Mouse (Mus musculus): ENCODE results near the gene Sh2d5.

Sh2d5 gene

DNA sequence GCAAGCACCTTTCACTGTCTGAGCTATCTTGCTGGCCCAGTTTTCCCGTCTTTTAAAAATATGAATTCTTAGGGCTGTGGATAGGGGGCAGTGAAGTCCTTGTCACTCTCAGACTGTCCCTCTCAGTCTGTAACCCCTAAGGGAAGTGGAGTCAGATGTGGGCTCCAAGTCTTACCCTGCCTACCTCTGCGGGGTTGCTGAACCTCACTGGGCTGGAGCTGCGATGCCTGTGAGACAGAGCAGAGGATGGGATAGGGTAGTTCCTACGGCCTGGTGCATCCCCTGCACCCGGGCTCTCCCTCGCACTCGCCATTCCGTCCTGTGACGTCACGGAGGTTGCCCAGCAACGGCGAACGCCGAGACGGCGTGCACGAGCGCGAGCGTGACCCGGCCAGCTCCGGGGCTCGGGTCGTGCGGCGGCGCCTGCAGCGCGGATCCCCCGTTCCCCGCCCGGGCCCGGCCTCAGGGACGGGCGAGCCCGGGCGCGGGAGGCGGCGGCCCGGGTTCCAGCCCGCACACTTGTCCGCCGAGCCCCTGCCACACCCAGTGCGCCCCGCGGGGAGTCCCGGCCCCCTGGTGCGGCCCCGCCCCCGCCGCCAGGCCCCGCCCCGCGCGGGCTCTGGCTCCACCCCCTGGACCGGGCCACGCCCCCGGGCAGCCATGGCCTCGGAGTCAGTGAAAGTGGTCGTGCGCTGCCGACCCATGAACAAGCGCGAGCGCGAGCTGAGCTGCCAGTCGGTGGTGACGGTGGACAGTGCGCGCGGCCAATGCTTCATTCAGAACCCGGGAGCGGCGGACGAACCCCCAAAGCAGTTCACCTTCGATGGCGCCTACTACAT lies 11.9 kb downstream of the Sh2d5 start:
- DNase-seq: peak; percentile 83 to 86

DNA sequence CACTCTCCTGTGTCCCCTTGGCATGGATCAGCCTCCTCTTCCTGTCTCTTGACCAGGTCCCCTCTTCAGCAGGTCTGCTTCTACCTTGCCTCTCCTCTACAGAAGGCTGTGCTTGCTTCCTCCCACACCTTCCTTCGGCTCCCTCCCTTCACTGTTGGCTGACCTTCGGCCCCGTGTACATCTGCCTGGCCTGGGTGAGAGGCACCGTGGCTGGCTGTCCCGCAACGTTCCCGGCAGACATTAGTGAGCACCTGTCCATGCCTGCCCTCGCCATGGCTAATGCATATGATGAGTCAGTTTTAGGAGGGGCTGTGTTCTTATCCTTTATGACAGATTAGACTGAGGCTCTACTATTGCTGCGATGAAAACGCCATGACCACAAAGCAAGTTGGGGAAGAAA lies 17.7 kb downstream of the Sh2d5 start:
- DNase-seq: no peak

DNA sequence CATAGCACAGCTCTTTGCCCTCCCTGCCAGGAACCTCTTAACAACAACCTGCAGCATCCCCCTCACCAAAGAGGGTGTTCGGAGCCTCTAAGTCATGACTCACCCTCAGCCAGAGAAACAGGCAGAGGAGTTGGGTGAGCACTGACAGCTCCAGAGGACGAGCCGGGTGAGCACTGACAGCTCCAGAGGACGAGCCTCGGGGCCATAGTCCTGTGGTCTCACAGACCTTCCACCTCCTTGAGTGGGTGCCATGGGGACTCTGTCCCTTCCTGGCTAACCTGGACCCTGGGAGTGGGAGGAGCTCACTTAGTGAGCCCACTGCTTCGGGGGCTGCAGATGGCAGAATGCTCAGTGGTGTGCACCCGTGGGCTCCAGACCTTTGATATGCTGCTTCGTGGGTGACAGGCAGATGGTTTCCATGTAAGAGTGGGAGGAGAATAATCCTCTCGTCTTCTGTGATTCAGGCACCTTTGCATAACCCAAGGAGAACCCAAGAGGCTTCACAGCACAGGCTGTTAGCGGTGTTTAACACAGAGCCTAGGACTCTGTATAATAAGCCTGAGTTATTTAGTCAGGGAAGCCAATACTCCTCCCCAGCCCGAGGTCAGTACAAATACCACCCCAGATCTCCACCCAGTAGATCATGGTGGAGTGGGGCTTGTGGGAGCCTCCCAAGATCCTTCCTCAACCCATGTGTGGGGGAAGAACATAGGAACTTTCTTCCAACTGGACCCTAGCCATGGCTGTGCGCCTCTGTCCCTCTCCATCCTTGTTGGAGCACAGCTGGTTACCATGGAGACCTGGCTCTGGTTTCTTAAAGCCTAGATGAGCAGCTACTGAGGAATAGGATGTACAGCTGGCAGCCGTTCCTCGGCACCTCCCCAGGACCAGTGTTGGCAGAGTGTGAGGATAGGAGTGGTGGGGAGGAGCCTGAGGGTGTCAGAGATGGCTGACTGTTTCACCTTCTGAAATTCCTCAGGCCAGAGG lies 22.1 kb downstream of the Sh2d5 start:
- DNase-seq: no peak

DNA sequence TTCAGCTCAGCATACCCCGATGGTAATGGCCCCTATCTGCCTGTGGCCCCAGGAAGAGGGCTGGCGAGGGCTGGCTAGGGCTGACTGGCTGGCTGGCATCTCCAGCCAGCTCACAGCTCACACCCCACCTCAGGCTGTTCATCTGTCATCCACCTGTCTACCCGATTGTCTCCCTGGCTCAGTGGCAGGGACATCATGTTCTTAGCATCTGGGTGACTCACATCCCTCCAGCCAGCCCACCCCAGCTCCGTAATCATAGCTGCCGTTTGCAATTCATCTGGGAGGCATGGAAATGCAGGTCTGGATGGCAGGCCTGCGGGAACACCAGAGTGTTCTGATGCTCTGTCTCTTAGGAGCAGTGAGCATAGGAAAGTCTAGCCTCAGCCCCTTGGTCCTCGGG lies 28.1 kb downstream of the Sh2d5 start:
- no peak for DNase-seq

DNA sequence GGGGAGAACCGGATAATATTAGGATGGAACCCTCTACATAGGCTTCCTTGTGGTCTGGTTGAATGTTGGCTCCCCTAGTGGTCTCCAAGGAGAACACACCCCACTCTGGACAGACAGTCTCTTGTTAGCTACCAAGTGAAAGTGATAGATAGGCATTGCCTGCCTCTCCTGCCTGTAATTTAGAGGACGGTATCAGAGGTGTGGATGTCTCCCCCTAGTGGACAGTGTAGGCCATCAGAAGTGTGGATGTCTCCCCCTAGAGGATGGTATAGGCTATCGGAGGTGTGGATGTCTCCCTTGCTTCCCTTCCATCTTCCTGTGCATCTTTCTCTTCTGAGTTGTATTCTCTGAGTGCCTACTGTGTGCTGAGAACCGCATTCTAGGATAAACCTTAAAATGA lies 32.6 kb downstream of the Sh2d5 start:
- DNase-seq: peak; percentile 46 to 58

DNA sequence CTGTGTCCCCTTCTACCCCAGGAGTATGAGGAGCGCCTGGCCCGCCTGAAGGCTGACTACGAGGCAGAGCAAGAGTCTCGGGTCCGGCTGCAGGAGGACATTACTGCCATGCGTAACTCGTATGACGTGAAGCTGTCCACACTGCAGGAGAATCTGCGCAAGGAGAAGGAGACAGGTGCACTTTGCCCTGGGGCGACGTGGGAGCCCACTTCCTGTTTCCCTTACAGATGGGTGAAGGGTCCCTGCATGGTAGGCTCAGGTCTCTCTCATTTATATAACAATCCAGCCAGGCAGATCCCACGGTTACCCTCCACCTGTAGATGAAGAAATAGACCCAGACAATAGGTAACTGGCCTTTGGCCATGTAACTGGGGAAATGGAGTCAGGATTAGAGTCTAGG lies 36.2 kb downstream of the Sh2d5 start:
- no peak for DNase-seq

DNA sequence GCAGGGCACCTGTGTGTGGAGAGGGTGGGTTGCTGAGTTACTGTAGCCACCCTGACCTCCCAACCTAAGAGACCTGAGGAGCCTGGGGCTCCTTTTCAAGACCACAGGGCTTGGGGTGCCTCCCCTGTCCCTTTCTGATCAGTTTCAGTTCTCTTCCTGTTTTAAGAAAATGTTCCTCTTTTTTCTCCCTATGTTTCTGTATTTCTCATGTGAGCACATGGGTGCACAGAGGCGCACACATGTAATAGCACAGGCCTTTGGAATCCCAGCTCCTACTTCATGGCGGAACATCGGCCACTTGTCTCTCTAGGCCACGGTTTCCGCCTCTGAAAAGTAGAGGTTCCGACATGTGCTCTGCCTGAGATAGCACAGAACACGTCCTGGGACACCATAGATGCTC lies 38.5 kb downstream of the Sh2d5 start:
- DNase-seq: no peak

DNA sequence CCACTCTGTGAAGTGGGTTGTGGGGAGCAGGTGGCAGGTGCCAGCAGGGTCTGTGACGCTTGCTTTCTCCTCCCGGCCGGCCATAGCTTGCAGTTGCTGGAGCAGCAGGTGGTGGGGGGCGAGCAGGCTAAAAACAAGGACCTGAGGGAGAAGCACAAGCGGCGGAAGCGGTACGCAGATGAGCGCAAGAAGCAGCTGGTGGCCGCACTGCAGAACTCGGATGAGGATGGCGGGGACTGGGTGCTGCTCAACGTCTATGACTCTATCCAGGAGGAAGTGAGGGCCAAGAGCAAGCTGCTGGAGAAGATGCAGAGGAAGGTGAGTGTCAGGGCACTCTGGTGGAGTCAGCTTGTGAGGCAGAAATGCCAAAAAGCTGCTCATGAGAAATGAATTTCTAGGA lies 41.8 kb downstream of the Sh2d5 start:
- no peak for DNase-seq

DNA sequence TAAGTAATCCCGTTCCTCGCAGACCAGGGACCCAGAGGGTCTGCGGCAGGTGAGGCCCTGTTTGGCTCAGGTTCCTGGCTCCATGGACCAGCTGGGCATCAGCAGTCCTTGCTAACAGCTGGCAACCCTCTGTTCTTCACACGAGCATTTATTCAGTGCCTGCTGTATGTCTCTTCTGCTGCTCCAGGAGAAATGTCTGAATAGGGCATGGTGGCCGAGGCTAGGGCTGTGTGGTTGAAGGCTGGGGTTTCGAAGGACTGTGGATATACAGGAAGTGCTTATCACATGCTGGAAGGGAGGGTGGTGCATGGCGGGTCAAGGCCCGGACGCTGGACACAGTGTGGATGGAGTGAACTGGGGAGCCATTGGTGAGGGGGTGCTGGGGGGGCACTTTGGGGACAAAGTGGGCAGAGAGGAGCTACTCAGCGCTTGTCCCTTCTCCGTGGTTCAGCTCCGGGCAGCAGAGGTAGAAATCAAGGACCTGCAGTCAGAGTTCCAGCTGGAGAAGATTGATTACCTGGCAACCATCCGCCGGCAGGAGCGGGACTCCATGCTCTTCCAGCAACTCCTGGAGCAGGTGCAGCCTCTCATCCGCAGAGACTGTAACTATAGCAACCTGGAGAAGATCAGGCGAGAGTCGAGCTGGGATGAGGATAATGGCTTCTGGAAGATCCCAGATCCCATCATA lies 43.2 kb downstream of the Sh2d5 start:
- DNase-seq: no peak

DNA sequence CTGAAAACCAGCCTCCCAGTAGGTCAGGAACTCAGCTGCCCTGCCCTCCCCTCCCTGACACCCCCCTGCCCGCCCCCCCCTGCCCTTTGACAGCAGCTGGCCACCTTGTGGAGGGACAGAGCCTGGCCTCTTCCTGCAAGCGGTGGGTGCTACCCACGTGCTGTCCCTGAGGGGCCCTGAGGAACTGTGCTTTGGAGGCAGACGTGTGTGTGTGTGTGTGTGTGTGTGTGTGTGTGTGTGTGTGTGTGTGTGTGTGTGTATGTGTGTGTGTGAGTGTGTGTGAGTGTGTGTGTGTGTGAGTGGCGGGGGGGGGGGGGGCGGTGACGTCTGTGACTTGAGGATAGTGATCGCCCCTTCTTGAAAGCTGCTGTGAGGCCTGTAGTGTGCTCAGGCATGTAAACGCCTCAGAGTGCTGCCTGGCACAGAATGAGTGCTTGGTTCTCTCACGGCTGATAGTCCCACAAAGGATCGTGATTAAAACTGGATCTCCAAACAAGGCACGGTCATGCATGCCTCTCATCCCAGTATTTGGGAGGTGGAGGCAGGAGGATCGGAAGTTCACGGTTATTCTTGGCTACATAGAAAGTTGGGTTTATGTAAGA lies 43.8 kb downstream of the Sh2d5 start:
- DNase-seq: no peak

DNA sequence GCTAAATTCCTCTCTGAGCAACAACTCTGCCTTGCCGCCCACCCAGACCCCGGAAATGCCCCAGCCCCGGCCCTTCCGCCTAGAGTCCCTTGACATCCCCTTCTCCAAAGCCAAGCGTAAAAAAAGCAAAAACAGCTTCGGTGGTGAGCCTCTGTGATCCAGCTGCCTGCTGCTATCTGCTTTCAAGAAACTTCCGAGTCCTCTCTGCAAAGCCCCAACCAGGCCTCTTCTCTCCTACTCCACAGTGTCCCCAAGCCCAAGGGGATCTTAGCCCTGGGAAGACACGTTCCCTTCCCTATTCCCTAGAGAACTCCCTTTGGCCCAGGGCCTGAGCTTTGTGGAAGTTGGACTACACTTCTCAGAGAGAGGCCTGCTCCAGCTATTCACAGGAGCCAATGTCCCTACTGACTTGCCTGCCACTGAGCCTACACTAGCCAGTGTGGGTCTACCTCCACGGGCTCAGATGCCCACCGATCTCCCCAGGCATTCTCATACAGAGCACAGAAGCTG lies 51.1 kb downstream of the Sh2d5 start:
- no peak for DNase-seq

DNA sequence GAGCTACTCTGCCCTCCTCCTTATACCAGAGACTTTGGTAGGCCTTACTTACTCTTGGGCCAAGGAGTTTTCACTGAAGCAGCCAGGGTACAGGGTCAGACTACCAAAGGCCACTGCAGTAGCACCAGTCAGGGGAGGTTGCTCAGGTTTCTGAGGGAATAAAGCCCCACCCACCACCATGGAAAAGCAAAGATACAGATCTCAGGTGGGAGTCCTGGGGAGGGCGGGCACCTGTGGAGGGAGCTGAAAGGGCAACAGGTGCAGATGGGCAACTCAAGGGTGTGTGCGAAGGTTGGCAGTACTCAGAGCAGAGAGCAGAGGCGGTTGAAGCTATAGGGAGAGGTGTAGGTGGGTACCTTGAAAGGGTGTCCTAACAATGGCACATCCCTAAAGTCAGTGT lies 52.8 kb downstream of the Sh2d5 start:
- peak in 1 of 2 experiments; percentile 8 for DNase-seq

DNA sequence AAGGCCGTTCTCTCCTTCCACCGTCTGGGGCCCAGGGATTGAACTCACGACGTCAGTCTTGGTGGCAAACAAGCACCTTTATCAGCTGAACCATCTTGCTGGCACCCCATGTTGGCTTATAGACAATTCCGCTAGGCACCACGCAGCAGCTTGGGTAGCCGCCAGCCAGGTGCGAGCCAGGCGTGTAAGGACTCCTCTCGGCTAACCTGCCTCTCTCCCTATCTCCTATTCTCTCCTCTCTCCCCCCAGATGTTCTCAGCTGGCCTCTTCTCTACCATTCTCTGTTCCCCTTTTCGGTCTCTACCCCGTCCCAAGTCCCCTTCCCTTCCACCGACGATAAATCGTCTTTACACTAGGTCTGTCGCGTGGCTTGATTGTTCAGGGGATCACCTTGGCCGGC lies 53.5 kb downstream of the Sh2d5 start:
- no peak for DNase-seq

DNA sequence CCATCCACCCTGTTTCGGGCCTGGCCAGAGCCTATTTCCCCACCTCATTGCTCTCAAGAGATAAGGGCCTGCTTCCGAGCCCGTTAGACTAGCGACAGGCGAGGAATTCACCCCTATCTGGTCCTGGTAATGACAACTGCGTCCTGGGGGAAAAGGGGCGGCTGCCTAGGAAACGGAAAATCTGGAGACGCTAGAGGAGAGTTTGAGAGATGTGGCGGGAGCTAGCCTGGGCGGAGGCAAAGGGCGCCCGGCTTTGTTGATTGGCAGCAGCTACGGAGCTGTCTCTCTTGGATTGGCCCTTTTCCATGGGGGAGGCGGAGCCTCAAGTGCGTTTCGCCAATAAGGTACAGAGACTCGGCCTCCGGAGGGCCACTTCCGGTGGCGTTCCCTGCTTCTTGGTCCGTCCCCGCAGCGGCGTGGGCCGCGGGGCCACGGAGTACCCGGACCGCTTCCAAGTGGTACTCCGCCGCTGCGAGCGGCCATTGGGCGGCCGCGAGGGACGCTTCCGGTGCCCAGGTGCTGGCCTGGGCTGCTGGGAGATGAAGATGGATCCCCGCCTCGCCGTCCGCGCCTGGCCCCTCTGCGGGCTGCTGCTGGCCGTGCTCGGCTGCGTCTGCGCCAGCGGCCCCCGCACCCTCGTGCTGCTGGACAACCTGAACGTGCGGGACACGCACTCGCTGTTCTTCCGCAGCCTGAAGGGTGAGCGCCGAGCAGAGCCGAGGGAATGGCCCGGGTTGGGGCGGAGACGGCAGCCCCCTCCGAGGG lies 54.3 kb downstream of the Sh2d5 start, which contains the start of gene Ddost:
Ddost (plus strand) TSS at position 391 of the 765 bp plus-strand sequence.
- peak; percentile 98 to 100 for DNase-seq

DNA sequence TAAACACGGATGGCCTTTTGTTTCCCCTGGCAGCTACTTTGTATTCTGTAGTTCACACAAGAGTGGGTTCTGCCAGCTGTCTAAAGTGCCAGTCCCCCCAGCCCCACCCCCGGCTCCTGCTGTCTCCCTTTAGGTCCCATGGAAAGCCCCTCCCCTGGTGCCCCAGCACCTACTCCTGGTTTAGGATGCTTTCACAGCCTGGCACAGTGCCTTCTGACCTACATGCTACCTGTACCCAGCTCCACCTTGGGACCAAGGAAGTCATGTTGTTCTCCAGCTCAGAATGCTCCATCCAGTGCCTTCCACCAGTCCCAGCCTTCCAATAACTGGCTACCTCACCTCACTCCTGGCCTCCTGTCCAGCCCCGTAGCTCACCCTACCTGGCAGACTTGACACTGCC lies 56.8 kb downstream of the Sh2d5 start:
- DNase-seq: no peak

DNA sequence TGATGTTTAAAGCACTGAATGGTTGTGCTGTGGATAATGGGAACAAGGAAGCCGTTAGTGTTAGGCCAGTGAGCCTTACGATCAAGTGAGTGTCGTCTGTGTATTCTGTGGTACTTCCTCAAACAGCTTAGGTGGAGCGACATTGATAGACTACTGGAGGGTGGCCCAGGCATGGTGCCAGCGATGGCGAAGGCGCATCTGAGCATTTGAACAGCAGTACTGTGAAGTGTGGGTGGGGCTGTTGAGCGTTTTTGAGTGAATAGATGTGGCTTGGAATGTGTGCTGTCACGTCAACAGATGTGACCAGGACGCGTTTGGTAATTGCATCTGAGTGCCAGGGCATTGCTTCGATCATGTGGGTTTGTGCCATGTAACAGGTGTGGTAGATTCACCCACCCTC lies 57.5 kb downstream of the Sh2d5 start:
- no peak for DNase-seq

DNA sequence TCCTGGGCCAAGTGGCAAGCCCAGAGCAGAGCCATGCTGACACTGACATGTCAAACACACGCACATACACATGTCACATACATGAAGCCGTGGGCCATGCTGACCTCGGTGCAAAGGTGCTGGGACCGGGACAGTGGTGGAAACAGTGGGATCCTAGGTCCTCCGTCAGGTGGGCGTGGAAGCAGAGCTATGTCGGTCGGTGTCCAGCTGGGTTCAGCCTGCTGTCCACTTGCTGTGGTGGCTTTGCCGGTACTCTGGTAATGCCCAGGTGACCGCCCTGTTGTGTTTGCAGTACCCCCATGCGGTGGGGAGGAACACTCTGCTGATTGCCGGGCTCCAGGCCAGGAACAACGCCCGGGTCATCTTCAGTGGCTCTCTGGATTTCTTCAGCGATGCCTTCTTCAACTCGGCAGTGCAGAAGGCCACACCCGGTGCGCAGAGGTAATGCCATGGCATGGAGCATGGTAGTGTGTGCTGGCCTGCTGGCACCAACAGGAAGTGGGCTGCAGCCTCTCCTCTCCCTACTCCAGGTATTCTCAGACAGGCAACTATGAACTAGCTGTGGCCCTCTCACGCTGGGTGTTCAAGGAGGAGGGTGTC lies 60.2 kb downstream of the Sh2d5 start:
- no peak for DNase-seq

Data from cerebellum, adult 18-20 months (tissue).